Mouse (Mus musculus): Measurements from ENCODE around the gene Mapk10. TPM values are rescaled to one million over a fixed set of nuclear protein-coding genes. Genes with fewer than 3 reads are reported as not detected.

The Mapk10 gene
- polyA plus RNA-seq, 1 experiment from 2014 or later, result 2.0 TPM

- no peaks in the 10 kb centered on the region for H3K9me3 ChIP-seq (replicated peaks)
- H3K4me1 ChIP-seq (replicated peaks), result no peaks in the 10 kb centered on the region
- no peak overlapping the region for H3K9ac ChIP-seq
- H3K27ac ChIP-seq, result no peak overlapping the region
- ATAC-seq (replicated peaks; ENCODE audit: insufficient number of reproducible peaks, insufficient read depth, low FRiP score, low read depth), result no peak
- 88% methylated on average over 11 of the region's 11 CpGs for WGBS
- H3K4me2 ChIP-seq, result no peak overlapping the region
- H3K27me3 ChIP-seq, result no peaks in the 10 kb centered on the region
- H3K4me3 ChIP-seq, result no peak overlapping the region
- no peaks in the 10 kb centered on the region for H3K36me3 ChIP-seq
These were observed 213.2 kb downstream of the Mapk10 start for GRCm38 (mm10) chr5:102997907-102998306.

- no peak for ATAC-seq (replicated peaks; ENCODE audit: insufficient number of reproducible peaks, insufficient read depth, low FRiP score, low read depth)
These were observed 214.8 kb downstream of the Mapk10 start for GRCm38 (mm10) chr5:102996331-102996730.

GRCm38 (mm10) chr5:102995928-102996327 lies 215.2 kb downstream of the Mapk10 start:
- H3K4me2 ChIP-seq, result no peak overlapping the region
- H3K9ac ChIP-seq, result no peak overlapping the region
- H3K27me3 ChIP-seq, result no peaks in the 10 kb centered on the region
- H3K4me1 ChIP-seq (replicated peaks), result no peaks in the 10 kb centered on the region
- no peak for ATAC-seq (replicated peaks; ENCODE audit: insufficient number of reproducible peaks, insufficient read depth, low FRiP score, low read depth)
- no peak overlapping the region for H3K4me3 ChIP-seq
- no peaks in the 10 kb centered on the region for H3K36me3 ChIP-seq
- H3K9me3 ChIP-seq (replicated peaks), result no peaks in the 10 kb centered on the region
- H3K27ac ChIP-seq, result no peak overlapping the region

More at GRCm38 (mm10) chr5:102996331-102996730, 214.8 kb downstream of the Mapk10 start:
- no peak overlapping the region for H3K27ac ChIP-seq
- WGBS, result 75% methylated on average over 7 of the region's 7 CpGs
- no peaks in the 10 kb centered on the region for H3K9me3 ChIP-seq (replicated peaks)
- H3K36me3 ChIP-seq, result no peaks in the 10 kb centered on the region
- H3K9ac ChIP-seq, result no peak overlapping the region
- no peak overlapping the region for H3K4me3 ChIP-seq
- no peaks in the 10 kb centered on the region for H3K4me1 ChIP-seq (replicated peaks)
- H3K4me2 ChIP-seq, result no peak overlapping the region
- no peaks in the 10 kb centered on the region for H3K27me3 ChIP-seq

GRCm38 (mm10) chr5:102993951-102994350 lies 217.2 kb downstream of the Mapk10 start:
- no peaks in the 10 kb centered on the region for H3K27me3 ChIP-seq
- no peak overlapping the region for H3K27ac ChIP-seq
- no peaks in the 10 kb centered on the region for H3K36me3 ChIP-seq
- no peak overlapping the region for H3K9ac ChIP-seq
- 65% methylated on average over 5 of the region's 5 CpGs for WGBS
- H3K4me2 ChIP-seq, result no peak overlapping the region
- no peaks in the 10 kb centered on the region for H3K4me1 ChIP-seq (replicated peaks)
- H3K4me3 ChIP-seq, result no peak overlapping the region
- no peak for ATAC-seq (replicated peaks; ENCODE audit: insufficient number of reproducible peaks, insufficient read depth, low FRiP score, low read depth)
- no peaks in the 10 kb centered on the region for H3K9me3 ChIP-seq (replicated peaks)

GRCm38 (mm10) chr5:102991691-102992090 lies 219.4 kb downstream of the Mapk10 start:
- no peak overlapping the region for H3K27ac ChIP-seq
- H3K36me3 ChIP-seq, result no peaks in the 10 kb centered on the region
- H3K9me3 ChIP-seq (replicated peaks), result no peaks in the 10 kb centered on the region
- H3K4me2 ChIP-seq, result no peak overlapping the region
- H3K4me1 ChIP-seq (replicated peaks), result no peaks in the 10 kb centered on the region
- WGBS, result 66% methylated on average over 2 of the region's 2 CpGs
- no peak overlapping the region for H3K4me3 ChIP-seq
- H3K27me3 ChIP-seq, result no peaks in the 10 kb centered on the region
- no peak overlapping the region for H3K9ac ChIP-seq
- no peak for ATAC-seq (replicated peaks; ENCODE audit: insufficient number of reproducible peaks, insufficient read depth, low FRiP score, low read depth)

- Histone ChIP-seq H3K4me3 (no peak overlapping the region), H3K27ac (no peak overlapping the region), H3K4me1 (replicated peaks) (0 out of 2 replicates have a peak, but pooled peaks cover 2% of the 10 kb centered on the region), H3K9me3 (replicated peaks) (no peaks in the 10 kb centered on the region), H3K27me3 (no peaks in the 10 kb centered on the region), H3K4me2 (no peak overlapping the region), H3K36me3 (no peaks in the 10 kb centered on the region), H3K9ac (no peak overlapping the region)
- 40% methylated on average over 2 of the region's 2 CpGs for WGBS
- ATAC-seq (replicated peaks; ENCODE audit: insufficient number of reproducible peaks, insufficient read depth, low FRiP score, low read depth), result no peak
These were observed 232.8 kb downstream of the Mapk10 start for GRCm38 (mm10) chr5:102978382-102978781.

- no peak overlapping the region for H3K27ac ChIP-seq
- no peaks in the 10 kb centered on the region for H3K36me3 ChIP-seq
- no peak overlapping the region for H3K4me2 ChIP-seq
- no peaks in the 10 kb centered on the region for H3K27me3 ChIP-seq
- no peak overlapping the region for H3K4me3 ChIP-seq
- H3K9me3 ChIP-seq (replicated peaks), result no peaks in the 10 kb centered on the region
- no peak for ATAC-seq (replicated peaks; ENCODE audit: insufficient number of reproducible peaks, insufficient read depth, low FRiP score, low read depth)
- 0 out of 2 replicates have a peak, but pooled peaks cover 2% of the 10 kb centered on the region for H3K4me1 ChIP-seq (replicated peaks)
- 48% methylated on average over 6 of the region's 6 CpGs for whole genome bisulfite sequencing
- H3K9ac ChIP-seq, result no peak overlapping the region
These were observed 234.0 kb downstream of the Mapk10 start for GRCm38 (mm10) chr5:102977138-102977537.

- Histone ChIP-seq H3K9ac (no peak overlapping the region), H3K36me3 (no peaks in the 10 kb centered on the region), H3K27ac (no peak overlapping the region), H3K9me3 (replicated peaks) (no peaks in the 10 kb centered on the region), H3K4me2 (no peak overlapping the region), H3K4me3 (no peak overlapping the region), H3K4me1 (replicated peaks) (0 out of 2 replicates have a peak, but pooled peaks cover 2% of the 10 kb centered on the region), H3K27me3 (no peaks in the 10 kb centered on the region)
- ATAC-seq (replicated peaks; ENCODE audit: insufficient number of reproducible peaks, insufficient read depth, low FRiP score, low read depth), result no peak
These were observed 234.6 kb downstream of the Mapk10 start for GRCm38 (mm10) chr5:102976540-102976939.

GRCm38 (mm10) chr5:102974400-102974799 lies 236.7 kb downstream of the Mapk10 start:
- Histone ChIP-seq H3K4me2 (no peak overlapping the region), H3K27me3 (no peaks in the 10 kb centered on the region), H3K4me1 (replicated peaks) (0 out of 2 replicates have a peak, but pooled peaks cover 2% of the 10 kb centered on the region), H3K9me3 (replicated peaks) (no peaks in the 10 kb centered on the region), H3K27ac (no peak overlapping the region), H3K36me3 (no peaks in the 10 kb centered on the region), H3K4me3 (no peak overlapping the region), H3K9ac (no peak overlapping the region)
- WGBS, result 78% methylated on average over 4 of the region's 4 CpGs
- ATAC-seq (replicated peaks; ENCODE audit: insufficient number of reproducible peaks, insufficient read depth, low FRiP score, low read depth), result no peak

GRCm38 (mm10) chr5:102964396-102964795 lies 246.7 kb downstream of the Mapk10 start:
- WGBS, result 86% methylated on average over 5 of the region's 5 CpGs
- no peak overlapping the region for H3K27ac ChIP-seq

GRCm38 (mm10) chr5:102953414-102953813 lies 257.7 kb downstream of the Mapk10 start:
- H3K27ac ChIP-seq, result no peak overlapping the region
- no peak for ATAC-seq (replicated peaks; ENCODE audit: insufficient number of reproducible peaks, insufficient read depth, low FRiP score, low read depth)
- H3K4me3 ChIP-seq, result no peak overlapping the region
- H3K4me2 ChIP-seq, result no peak overlapping the region
- WGBS, result 86% methylated on average over 8 of the region's 8 CpGs
- no peak overlapping the region for H3K9ac ChIP-seq
- no peaks in the 10 kb centered on the region for H3K9me3 ChIP-seq (replicated peaks)
- H3K36me3 ChIP-seq, result no peaks in the 10 kb centered on the region
- H3K27me3 ChIP-seq, result no peaks in the 10 kb centered on the region
- H3K4me1 ChIP-seq (replicated peaks), result no peaks in the 10 kb centered on the region

More at GRCm38 (mm10) chr5:102964396-102964795, 246.7 kb downstream of the Mapk10 start:
- Histone ChIP-seq H3K36me3 (no peaks in the 10 kb centered on the region), H3K27me3 (no peaks in the 10 kb centered on the region), H3K4me3 (no peak overlapping the region), H3K9ac (no peak overlapping the region), H3K9me3 (replicated peaks) (no peaks in the 10 kb centered on the region), H3K4me2 (no peak overlapping the region), H3K4me1 (replicated peaks) (no peaks in the 10 kb centered on the region)
- ATAC-seq (replicated peaks; ENCODE audit: insufficient number of reproducible peaks, insufficient read depth, low FRiP score, low read depth), result no peak

- Histone ChIP-seq H3K27me3 (no peaks in the 10 kb centered on the region), H3K4me3 (no peak overlapping the region), H3K4me2 (no peak overlapping the region), H3K4me1 (replicated peaks) (no peaks in the 10 kb centered on the region), H3K27ac (no peak overlapping the region), H3K9me3 (replicated peaks) (no peaks in the 10 kb centered on the region), H3K36me3 (no peaks in the 10 kb centered on the region), H3K9ac (no peak overlapping the region)
- WGBS, result 71% methylated on average over 3 of the region's 3 CpGs
- ATAC-seq (replicated peaks; ENCODE audit: insufficient number of reproducible peaks, insufficient read depth, low FRiP score, low read depth), result no peak
These were observed 258.2 kb downstream of the Mapk10 start for GRCm38 (mm10) chr5:102952918-102953317.
